Mouse (Mus musculus): ENCODE data around the gene C330021F23Rik. TPM values are rescaled to one million over a fixed set of nuclear protein-coding genes. Genes with fewer than 3 reads are reported as not detected.

C330021F23Rik gene
- total RNA-seq, 4 experiments from 2014 or later: 0.56 TPM; not detected in 3

GRCm38 (mm10) chr8:3587391-3588257 is 19.8 kb downstream of the C330021F23Rik start:
- DNase-seq (ENCODE audit: low spot score in 2 of 2): peak; percentile 58 to 64

GRCm38 (mm10) chr8:3588258-3588633 is 20.5 kb downstream of the C330021F23Rik start:
- DNase-seq (ENCODE audit: low spot score in 2 of 2): no peak

GRCm38 (mm10) chr8:3593470-3593869 is 25.7 kb downstream of the C330021F23Rik start:
- no peak for DNase-seq (ENCODE audit: low spot score in 2 of 2)

GRCm38 (mm10) chr8:3594466-3594865 is 26.7 kb downstream of the C330021F23Rik start:
- no peak for DNase-seq (ENCODE audit: low spot score in 2 of 2)

GRCm38 (mm10) chr8:3598054-3598453 is 30.3 kb downstream of the C330021F23Rik start:
- DNase-seq (ENCODE audit: low spot score in 2 of 2): no peak

- DNase-seq (ENCODE audit: low spot score in 2 of 2): no peak
Observed at GRCm38 (mm10) chr8:3599219-3599618, 31.4 kb downstream of the C330021F23Rik start.

- no peak for DNase-seq (ENCODE audit: low spot score in 2 of 2)
Observed at GRCm38 (mm10) chr8:3600401-3600800, 32.6 kb downstream of the C330021F23Rik start.

- DNase-seq (ENCODE audit: low spot score in 2 of 2): no peak
Observed at GRCm38 (mm10) chr8:3603439-3603838, 35.6 kb downstream of the C330021F23Rik start.

- no peak for DNase-seq (ENCODE audit: low spot score in 2 of 2)
Observed at GRCm38 (mm10) chr8:3606593-3606992, 38.8 kb downstream of the C330021F23Rik start.

GRCm38 (mm10) chr8:3607822-3608221 is 40.0 kb downstream of the C330021F23Rik start:
- peak in 1 of 2 experiments; percentile 55 for DNase-seq (ENCODE audit: low spot score in 2 of 2)

GRCm38 (mm10) chr8:3609046-3609815 is 41.4 kb downstream of the C330021F23Rik start:
- DNase-seq (ENCODE audit: low spot score in 2 of 2): no peak

GRCm38 (mm10) chr8:3609816-3610150 is 42.0 kb downstream of the C330021F23Rik start:
- DNase-seq (ENCODE audit: low spot score in 2 of 2): no peak

GRCm38 (mm10) chr8:3621199-3621970 is 53.6 kb downstream of the C330021F23Rik start, which contains the start of the genes Xab2 and Pet100:
Xab2 (minus strand) TSS chr8:3621316.
Pet100 (plus strand) TSS chr8:3621548.
- peak; percentile 99 for DNase-seq (ENCODE audit: low spot score in 2 of 2)

GRCm38 (mm10) chr8:3622119-3622518 is 54.3 kb downstream of the C330021F23Rik start:
- no peak for DNase-seq (ENCODE audit: low spot score in 2 of 2)

GRCm38 (mm10) chr8:3625445-3625844 is 57.7 kb downstream of the C330021F23Rik start, which contains the start of gene Pcp2:
Pcp2 (minus strand) TSS chr8:3625545.
- no peak for DNase-seq (ENCODE audit: low spot score in 2 of 2)

GRCm38 (mm10) chr8:3626971-3627370 is 59.2 kb downstream of the C330021F23Rik start:
- DNase-seq (ENCODE audit: low spot score in 2 of 2): no peak

- no peak for DNase-seq (ENCODE audit: low spot score in 2 of 2)
Observed at GRCm38 (mm10) chr8:3628014-3628413, 60.2 kb downstream of the C330021F23Rik start.

- DNase-seq (ENCODE audit: low spot score in 2 of 2): peak in 1 of 2 experiments; percentile 67
Observed at GRCm38 (mm10) chr8:3630647-3631477, 63.1 kb downstream of the C330021F23Rik start, which contains the start of gene Stxbp2. Stxbp2 (plus strand) TSS chr8:3630955.

GRCm38 (mm10) chr8:3631478-3631875 is 63.7 kb downstream of the C330021F23Rik start:
- DNase-seq (ENCODE audit: low spot score in 2 of 2): no peak

Measured in layer of hippocampus, adult 8-10 months (tissue).